Mouse (Mus musculus) embryonic facial prominence, embryonic 12.5 days (tissue): ENCODE results near the gene Olig2. TPM values are rescaled to one million over a fixed set of nuclear protein-coding genes. Genes with fewer than 3 reads are reported as not detected.
"Not testable (repeated sequence)": the region's sequence is repeated elsewhere in the genome, so short reads cannot be mapped to it uniquely, and the experiment has no call there.

Source experiments
- ATAC-seq: fragments of 200-750 bp; cut with Nextera tagmentation; 2 replicates; pipeline ENCODE4 v1.8.0; 2017; ENCODE audit not compliant: insufficient number of reproducible peaks, insufficient read depth, low FRiP score, low TSS enrichment
- H3K27ac ChIP-seq: fragments of 300-500 bp; sonication (generic); 2 replicates; pipeline ENCODE4 v1.5.1; 2016; ENCODE audit warnings: mild to moderate bottlenecking
- H3K27me3 ChIP-seq: fragments of 300-500 bp; sonication (generic); 2 replicates; pipeline ENCODE4 v1.6.1; 2016; ENCODE audit warnings: mild to moderate bottlenecking, moderate library complexity
- H3K36me3 ChIP-seq: fragments of 300-500 bp; sonication (generic); 2 replicates; pipeline ENCODE4 v1.6.1; 2016; ENCODE audit warnings: mild to moderate bottlenecking
- H3K4me1 ChIP-seq: fragments of 300-500 bp; sonication (generic); 2 replicates; pipeline ENCODE4 v1.6.1; 2016
- H3K4me2 ChIP-seq: fragments of 300-500 bp; sonication (generic); replicated peaks from 2 replicates; pipeline ENCODE4 v1.6.1; 2016; ENCODE audit warnings: mild to moderate bottlenecking, moderate library complexity
- H3K4me3 ChIP-seq: fragments of 300-500 bp; sonication (generic); 2 replicates; pipeline ENCODE4 v1.5.1; 2016; ENCODE audit warnings: mild to moderate bottlenecking
- H3K9ac ChIP-seq: fragments of 300-500 bp; sonication (generic); 2 replicates; pipeline ENCODE4 v1.6.1; 2016; ENCODE audit warnings: mild to moderate bottlenecking, moderate library complexity
- H3K9me3 ChIP-seq: fragments of 300-500 bp; sonication (generic); 2 replicates; pipeline ENCODE4 v1.6.1; 2016; ENCODE audit warnings: mild to moderate bottlenecking, moderate library complexity
- WGBS: fragments of 180-500 bp; shearing (Covaris S2); methylation state at CpG from one replicate; pipeline ENCODE4 v1.1.7; 2016; 5-methylcytosine and 5-hydroxymethylcytosine counted together
- polyA plus RNA-seq: library from polyadenylated mRNA; unstranded; fragments of >200 nt; fragmentation: Nextera tagmentation; extraction: Ambion mirVana; gene quantifications from 2 replicates; pipeline ENCODE4 v1.2.1, GENCODE M21; 2016

Olig2 gene
- polyA plus RNA-seq, 1 experiment from 2014 or later = 2.9 TPM

DNA sequence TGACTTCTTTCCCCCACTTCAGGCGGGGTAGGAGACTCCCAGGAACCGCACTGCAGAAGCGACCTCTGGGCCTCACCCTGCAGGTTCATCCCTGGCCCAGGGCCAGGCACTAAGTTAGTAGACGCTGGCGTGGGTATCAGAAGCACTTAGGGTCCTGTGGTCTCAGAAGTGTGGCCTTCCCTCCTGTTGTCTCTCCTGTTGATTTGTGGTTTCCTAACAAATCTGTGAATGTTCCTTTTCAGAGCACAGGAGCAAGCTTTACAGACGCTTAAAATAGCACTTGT lies 2.4 kb downstream of the Olig2 start:
- Histone ChIP-seq H3K36me3 (no peaks in the 10 kb centered on the region), H3K4me3 (no peak overlapping the region), H3K4me1 (peaks cover 16% of the 10 kb centered on the region; the same call in 1 of the 2 replicates), H3K9ac (no peak overlapping the region), H3K4me2 (no peak overlapping the region), H3K9me3 (no peaks in the 10 kb centered on the region), H3K27ac (no peak overlapping the region), H3K27me3 (peaks cover 96% of the 10 kb centered on the region)
- 2% methylated on average over 6 of the region's 6 CpGs for WGBS
- ATAC-seq = no peak

DNA sequence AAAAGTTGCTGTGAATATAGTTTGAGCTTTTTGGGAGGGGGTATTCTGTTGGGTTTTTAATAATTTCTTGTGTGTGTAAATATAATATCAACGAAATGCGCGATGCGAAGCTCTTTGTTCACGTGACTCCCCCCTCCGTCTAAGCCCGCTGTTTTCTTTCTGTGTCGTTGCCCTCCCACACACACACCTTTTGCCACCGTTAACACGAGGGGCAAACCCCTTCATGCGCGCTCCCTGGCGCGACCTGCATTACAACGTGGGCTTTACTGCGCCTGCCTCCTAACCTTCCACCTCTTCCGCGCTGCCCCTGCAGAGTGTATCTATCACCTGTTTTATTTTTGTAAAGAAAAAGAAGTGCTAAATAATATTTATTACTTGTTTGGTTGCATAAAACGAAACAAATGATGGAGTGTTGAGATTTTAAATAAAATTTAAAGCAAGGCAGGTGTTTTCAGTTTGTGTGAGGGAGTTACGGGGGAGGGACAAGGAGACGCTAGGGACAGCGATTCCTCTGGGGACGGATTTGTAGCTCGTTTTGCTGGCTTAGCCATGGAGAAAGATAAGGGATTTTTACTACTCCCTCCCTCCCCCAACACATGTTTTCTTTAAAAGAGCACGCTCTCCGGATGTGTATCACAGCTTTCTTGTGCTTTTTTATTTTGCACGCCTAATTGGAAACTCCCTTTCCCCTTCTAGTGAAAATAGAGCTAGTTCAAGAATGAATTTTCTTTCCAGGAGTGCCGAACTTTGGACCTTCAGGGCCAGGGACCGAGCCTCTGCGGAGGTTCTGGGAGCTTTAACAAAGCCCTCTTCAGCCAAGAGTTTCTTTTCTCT lies 3.2 kb downstream of the Olig2 start:
- no peak for ATAC-seq
- no peak overlapping the region for H3K4me3 ChIP-seq
- H3K4me1 ChIP-seq = peaks cover 16% of the 10 kb centered on the region; the same call in 1 of the 2 replicates
- no peaks in the 10 kb centered on the region for H3K36me3 ChIP-seq
- no peak overlapping the region for H3K27ac ChIP-seq
- H3K27me3 ChIP-seq = peaks cover 96% of the 10 kb centered on the region
- H3K4me2 ChIP-seq = no peak overlapping the region
- no peaks in the 10 kb centered on the region for H3K9me3 ChIP-seq
- H3K9ac ChIP-seq = no peak overlapping the region
- WGBS = 1% methylated on average over 30 of the region's 30 CpGs

DNA sequence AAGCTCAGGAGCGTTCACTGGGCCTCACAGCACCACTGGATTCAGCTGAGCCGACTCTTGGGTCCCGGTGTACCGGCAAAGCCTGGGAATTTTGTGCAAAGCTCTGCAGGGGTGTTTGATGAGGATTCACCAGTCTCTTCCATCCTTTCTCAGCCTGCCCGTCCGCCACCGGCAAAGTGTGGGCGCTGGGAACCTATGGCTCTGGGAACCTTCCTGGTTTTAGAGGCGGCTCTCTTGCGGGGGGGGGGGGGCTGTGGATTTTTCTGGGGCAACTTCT lies 3.8 kb downstream of the Olig2 start:
- no peak for ATAC-seq
- no peak overlapping the region for H3K4me2 ChIP-seq
- H3K27ac ChIP-seq = no peak overlapping the region
- peaks cover 16% of the 10 kb centered on the region; the same call in 1 of the 2 replicates for H3K4me1 ChIP-seq
- peaks cover 96% of the 10 kb centered on the region for H3K27me3 ChIP-seq
- H3K36me3 ChIP-seq = no peaks in the 10 kb centered on the region
- H3K4me3 ChIP-seq = no peak overlapping the region
- no peak overlapping the region for H3K9ac ChIP-seq
- H3K9me3 ChIP-seq = no peaks in the 10 kb centered on the region
- WGBS = 1% methylated on average over 10 of the region's 10 CpGs

DNA sequence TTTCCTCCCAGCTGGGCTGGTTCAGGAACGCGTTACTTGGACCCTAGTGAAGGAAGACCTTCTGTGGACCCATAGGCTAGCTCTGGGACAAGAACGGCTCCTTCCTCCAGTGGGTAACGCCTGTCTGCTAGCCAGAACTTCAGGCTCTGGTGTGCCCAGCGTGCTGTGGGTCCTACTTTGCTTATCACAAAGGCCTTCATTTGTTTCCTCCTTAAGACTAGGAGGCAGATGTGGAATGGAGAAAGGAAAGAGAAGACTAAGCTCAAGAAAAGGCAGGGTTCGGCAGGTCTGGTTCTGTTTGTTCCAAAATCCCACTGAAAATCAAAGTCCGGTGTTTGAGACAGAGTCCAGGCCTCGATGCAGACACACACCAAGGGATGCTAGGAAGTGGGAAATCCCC lies 4.4 kb downstream of the Olig2 start:
- Histone ChIP-seq H3K9me3 (no peaks in the 10 kb centered on the region), H3K9ac (no peak overlapping the region), H3K27ac (no peak overlapping the region), H3K4me2 (no peak overlapping the region), H3K4me3 (no peak overlapping the region), H3K36me3 (no peaks in the 10 kb centered on the region), H3K4me1 (peaks cover 16% of the 10 kb centered on the region; the same call in 1 of the 2 replicates), H3K27me3 (peaks cover 96% of the 10 kb centered on the region)
- 7% methylated on average over 8 of the region's 8 CpGs for WGBS
- ATAC-seq = no peak

DNA sequence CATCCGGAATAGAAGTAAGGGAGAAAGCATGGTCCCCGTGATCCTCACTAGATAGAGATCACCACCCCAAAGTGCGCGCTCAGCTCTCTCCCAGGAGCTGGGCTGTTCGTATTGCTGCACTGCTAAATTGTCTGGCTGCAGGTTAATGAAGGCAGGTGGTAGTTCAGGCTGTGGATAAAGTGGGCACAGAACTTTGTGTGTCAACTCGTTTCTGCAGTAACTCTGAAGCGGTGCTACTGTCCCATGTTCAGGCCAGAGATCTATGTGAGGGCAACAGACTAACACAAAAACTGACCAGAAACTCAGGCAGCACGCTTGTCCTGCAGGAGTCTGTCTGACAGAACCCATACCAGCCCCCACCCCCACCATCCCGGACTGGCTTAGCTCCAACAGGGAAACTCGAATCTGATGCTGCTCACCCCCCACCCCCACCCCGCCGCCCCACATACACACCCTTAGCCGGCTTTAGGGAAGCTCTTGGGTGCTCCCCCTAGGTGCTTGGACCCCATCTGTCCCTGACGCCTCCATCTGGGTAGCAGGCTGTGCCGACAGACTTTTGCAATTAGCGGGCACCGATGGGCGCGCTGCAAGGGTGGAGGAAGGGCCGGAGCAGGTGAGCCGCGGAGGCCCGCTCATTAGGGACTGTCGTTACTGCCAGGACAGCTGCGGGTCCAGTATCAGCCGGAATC lies 6.7 kb downstream of the Olig2 start:
- no peak for ATAC-seq
- H3K4me1 ChIP-seq = peaks cover 6% of the 10 kb centered on the region; the same call in 1 of the 2 replicates
- no peaks in the 10 kb centered on the region for H3K36me3 ChIP-seq
- peaks cover 96% of the 10 kb centered on the region for H3K27me3 ChIP-seq
- no peak overlapping the region for H3K27ac ChIP-seq
- H3K9me3 ChIP-seq = no peaks in the 10 kb centered on the region
- 2% methylated on average over 26 of the region's 26 CpGs for WGBS
- H3K9ac ChIP-seq = no peak overlapping the region
- no peak overlapping the region for H3K4me2 ChIP-seq
- H3K4me3 ChIP-seq = no peak overlapping the region

DNA sequence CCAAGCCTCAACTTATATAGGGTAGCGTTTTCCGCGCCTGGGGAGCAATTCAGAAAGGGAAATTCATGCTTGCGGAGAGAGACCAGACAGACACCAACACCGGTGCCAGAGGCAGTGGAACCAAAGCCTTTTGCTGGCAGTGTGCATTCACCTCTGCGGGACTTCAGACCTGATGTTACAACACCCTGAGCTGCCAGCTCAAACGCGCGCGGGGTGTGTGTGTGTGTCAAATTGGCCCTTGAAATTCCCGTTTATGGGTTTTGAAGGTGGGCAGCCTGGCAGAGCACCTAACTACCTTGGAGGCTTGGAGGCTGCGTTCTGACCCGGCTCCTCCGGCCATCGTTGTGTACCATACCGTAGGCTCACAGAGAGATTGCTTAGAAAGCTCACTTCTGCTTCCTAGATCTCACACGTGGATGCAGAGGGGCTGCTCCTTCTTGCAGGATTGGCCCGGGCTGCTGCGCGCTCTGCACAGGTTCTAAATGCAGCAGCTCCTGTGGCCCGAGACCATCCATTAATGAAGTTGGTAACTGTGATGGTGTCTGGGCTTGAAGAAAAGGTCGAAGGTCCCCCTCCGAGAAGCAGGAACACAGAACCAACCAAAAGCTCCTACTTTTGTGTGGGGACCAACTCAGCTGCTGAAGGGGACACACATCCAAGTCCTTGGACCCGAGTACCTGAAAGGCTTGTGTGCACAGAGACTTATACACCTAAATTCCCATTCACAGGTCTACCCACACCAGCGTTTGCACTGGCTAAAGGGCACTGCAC lies 7.4 kb downstream of the Olig2 start:
- Histone ChIP-seq H3K9me3 (no peaks in the 10 kb centered on the region), H3K27ac (no peak overlapping the region), H3K27me3 (peaks cover 96% of the 10 kb centered on the region), H3K36me3 (no peaks in the 10 kb centered on the region), H3K4me2 (no peak overlapping the region), H3K4me3 (no peak overlapping the region), H3K9ac (no peak overlapping the region), H3K4me1 (peaks cover 3% of the 10 kb centered on the region; the same call in 1 of the 2 replicates)
- no peak for ATAC-seq
- WGBS = 2% methylated on average over 25 of the region's 25 CpGs

DNA sequence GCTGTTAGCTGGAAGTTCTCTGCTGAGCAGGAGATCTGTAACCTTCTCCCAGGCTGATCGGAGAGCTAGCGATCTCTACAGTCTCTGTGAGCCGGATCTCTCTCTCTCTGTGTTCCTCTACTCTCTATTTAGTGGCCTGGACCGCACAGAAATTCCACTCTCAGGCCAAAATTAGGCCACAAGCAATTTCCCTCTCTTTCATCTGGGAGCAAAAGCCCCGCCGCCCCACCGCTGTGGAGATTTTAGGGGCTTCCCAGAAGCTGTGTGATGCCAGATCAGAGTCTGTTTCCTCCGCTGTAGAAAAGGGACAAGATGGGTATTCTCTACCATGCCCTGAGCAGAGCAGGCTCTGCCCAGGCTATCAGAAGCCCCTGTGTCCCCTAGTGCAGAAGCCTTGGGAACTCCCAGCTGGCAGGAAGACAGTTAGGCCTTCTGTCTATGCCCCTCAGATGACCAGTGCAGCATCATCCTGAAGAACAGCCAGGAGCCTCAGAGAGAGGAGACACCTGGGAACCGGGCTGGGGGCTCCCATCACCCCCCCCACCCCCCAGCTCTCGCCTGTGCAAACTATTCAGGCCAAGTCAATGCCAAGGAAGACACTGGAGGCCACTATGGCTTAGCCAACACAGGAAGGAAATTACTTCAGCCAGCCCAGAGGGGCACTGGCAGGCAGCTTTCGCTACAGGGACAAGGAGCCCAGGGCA lies 8.1 kb downstream of the Olig2 start:
- Histone ChIP-seq H3K4me3 (no peak overlapping the region), H3K4me1 (peaks cover 3% of the 10 kb centered on the region; the same call in 1 of the 2 replicates), H3K9me3 (no peaks in the 10 kb centered on the region), H3K27me3 (peaks cover 89% of the 10 kb centered on the region), H3K9ac (no peak overlapping the region), H3K36me3 (no peaks in the 10 kb centered on the region), H3K27ac (no peak overlapping the region), H3K4me2 (no peak overlapping the region)
- ATAC-seq = no peak
- WGBS = 13% methylated on average over 11 of the region's 11 CpGs

DNA sequence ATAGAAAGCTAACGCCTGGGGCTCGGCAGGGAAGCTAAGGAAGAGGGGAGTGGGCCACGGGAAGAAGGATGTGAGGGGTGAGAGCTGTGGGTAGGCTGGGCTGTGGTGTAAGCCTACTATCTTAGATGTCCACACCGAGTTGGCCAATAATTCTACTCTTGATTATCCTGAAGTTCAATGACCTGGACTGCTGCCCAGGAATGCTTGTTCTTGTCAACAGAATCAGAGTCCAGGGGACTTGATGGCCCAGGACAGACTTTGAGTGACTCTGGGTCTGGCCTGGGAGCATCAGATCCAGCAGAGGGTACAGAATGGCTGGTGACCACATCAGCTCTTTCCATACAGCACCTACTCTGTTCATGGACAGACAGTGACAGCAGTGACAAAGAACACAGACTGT lies 13.8 kb downstream of the Olig2 start:
- no peaks in the 10 kb centered on the region for H3K9me3 ChIP-seq
- 74% methylated on average over 4 of the region's 4 CpGs for WGBS
- H3K4me3 ChIP-seq = no peak overlapping the region
- H3K27me3 ChIP-seq = peaks cover 50% of the 10 kb centered on the region
- H3K36me3 ChIP-seq = no peaks in the 10 kb centered on the region
- H3K4me1 ChIP-seq = no peaks in the 10 kb centered on the region
- no peak overlapping the region for H3K4me2 ChIP-seq
- no peak overlapping the region for H3K27ac ChIP-seq
- ATAC-seq = no peak
- H3K9ac ChIP-seq = no peak overlapping the region

DNA sequence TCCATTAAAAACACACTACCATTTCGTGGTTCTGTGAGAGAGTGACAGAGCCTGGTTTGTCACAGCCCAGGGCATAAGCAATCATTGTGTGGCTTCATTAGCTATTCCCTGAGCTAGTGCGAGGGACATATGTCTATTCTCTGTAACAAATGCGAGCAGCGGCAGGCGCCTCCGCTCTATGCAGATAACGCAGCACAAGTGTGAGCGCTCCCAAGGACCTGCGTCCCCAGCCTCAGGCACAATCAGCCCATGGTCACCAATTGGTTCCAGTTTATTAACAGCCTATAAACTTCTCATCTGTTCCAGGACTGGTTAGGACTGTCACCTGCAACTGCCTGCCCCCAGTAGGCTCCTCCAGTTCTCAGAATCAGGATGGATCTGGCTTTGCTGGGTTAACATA lies 21.0 kb downstream of the Olig2 start:
- Histone ChIP-seq H3K9me3 (no peaks in the 10 kb centered on the region), H3K27me3 (peaks cover 27% of the 10 kb centered on the region), H3K4me3 (no peak overlapping the region), H3K27ac (no peak overlapping the region), H3K36me3 (no peaks in the 10 kb centered on the region), H3K4me1 (no peaks in the 10 kb centered on the region), H3K4me2 (no peak overlapping the region), H3K9ac (no peak overlapping the region)
- ATAC-seq = no peak
- 57% methylated on average over 9 of the region's 9 CpGs for WGBS

DNA sequence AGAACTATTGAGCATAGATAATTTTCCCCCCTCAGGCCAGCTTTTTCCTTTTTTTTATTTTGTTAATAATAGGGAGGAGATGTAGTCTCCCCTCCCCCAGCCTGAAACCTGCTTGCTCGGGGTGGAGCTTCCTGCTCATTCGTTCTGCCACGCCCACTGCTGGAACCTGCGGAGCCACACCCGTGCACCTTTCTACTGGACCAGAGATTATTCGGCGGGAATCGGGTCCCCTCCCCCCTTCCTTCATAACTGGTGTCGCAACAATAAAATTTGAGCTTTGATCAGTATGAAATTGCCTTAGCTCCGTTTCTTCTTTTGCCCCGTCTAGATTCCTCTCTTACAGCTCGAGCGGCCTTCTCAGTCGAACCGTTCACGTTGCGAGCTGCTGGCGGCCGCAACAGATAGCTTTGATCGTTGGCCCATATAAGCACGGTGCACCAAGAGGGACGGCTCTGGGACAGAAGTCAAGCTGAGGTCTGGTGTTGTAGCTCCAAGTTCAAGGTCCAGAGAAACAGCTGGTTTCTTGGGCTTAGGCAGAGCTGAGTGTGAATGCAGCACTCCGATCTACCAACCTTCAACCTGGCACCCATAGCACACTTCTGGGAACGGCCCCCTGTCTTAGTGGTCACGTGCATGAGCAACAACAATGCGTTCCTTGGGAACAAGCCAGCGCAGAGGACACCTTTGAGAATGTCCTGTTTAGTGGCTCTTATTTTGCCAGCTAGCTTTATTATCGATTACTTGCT lies 30.3 kb downstream of the Olig2 start:
- H3K4me3 ChIP-seq, H3K4me1 ChIP-seq, H3K27ac ChIP-seq, H3K9me3 ChIP-seq, H3K36me3 ChIP-seq, H3K4me2 ChIP-seq, H3K9ac ChIP-seq, ATAC-seq: not testable (repeated sequence)
- WGBS = 18% methylated on average over 22 of the region's 28 CpGs
- H3K27me3 ChIP-seq = peaks cover 40% of the 10 kb centered on the region

DNA sequence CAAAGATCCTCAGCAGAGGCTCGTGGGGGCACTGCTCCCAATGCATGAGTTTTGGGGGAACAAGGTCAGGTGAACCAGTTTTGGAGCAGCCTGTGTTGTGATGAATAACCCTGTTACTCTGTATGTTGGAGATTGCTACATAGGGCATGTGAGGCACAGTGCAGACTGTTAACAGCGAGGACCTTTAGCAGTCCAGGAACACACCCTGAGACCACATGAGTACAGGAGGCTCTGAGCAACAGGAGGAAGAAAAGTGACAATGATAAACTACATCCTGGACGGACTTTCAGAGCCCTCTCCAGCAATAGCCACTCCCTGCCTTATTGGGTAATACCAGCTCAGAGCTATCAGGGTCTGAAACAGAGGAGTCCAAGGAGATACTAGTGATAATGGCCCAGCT lies 33.7 kb downstream of the Olig2 start:
- Histone ChIP-seq H3K9me3 (no peaks in the 10 kb centered on the region), H3K9ac (no peak overlapping the region), H3K4me2 (no peak overlapping the region), H3K36me3 (no peaks in the 10 kb centered on the region), H3K27me3 (peaks cover 69% of the 10 kb centered on the region), H3K4me3 (no peak overlapping the region), H3K27ac (no peak overlapping the region), H3K4me1 (no peaks in the 10 kb centered on the region; the same call in 1 of the 2 replicates)
- WGBS = 63% methylated on average over 3 of the region's 3 CpGs
- no peak for ATAC-seq
